Mouse (Mus musculus): ENCODE measurements around the gene Sprn.

The Sprn gene

DNA sequence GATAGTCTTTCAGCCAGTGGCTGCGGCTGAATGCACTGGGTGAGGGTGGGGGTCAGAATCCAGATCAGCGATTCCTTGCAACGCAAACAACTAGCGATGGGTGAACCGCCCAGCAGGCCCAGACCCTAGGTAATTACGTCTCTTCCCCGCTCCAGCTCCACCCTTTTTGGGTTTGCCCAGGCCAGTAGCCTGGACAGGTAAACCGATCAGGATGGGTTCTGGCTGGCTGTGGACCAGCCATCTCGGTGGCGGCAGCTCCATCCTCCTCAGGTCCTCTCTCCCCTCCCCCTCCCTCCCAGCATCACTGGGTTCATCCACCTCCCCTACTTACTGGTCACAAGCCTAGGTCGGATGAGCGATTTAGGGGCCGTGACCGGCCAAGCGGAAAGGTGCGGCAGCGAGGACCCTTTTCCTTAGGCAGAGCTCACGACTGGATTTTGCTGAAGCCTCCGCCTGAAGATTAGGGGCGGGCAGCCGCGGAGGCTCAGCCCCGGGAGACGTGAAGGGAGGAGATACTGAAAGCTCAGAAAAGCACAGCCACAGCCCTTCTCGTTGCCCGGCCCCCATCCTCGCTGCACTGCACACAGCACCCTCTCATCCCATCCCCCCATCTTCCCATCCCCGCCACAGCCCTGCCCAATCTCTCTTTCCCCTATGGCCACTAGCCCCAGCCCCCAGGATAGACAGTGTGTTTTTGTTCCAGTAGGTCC is at the start of gene Sprn:
Sprn (minus strand) TSS at position 660 of the 710 bp plus-strand sequence.
- no peak for DNase-seq (ENCODE audit: low read depth, low spot score)

GRCm38 (mm10) chr7:140201090-140201489 is 46.4 kb upstream of the Sprn start:
- DNase-seq (ENCODE audit: low read depth, low spot score), result no peak

DNA sequence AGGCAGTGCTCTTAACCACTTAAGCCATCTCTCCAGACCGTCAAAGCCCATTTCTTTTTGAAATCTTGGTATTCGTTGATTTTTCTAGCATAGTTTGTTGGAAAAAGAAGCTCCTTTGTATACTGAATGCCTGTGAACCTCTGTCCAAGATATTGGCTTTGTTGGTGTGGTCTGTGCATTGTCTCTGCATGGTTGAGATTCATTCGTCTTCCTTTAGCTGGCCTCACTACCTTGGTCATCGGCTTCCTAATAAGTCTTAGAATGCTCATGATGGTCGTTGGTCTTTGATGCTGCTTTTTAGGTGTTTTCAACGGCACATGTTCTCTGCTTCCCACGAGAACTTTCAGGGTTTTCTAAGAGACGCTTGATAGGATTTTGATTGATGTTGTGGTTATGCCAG is 41.3 kb upstream of the Sprn start:
- DNase-seq (ENCODE audit: low read depth, low spot score), result no peak

- DNase-seq (ENCODE audit: low read depth, low spot score), result no peak
These were observed 39.4 kb upstream of the Sprn start for GRCm38 (mm10) chr7:140194031-140194430.

GRCm38 (mm10) chr7:140192851-140193250 is 38.2 kb upstream of the Sprn start:
- no peak for DNase-seq (ENCODE audit: low read depth, low spot score)

GRCm38 (mm10) chr7:140192445-140192844 is 37.8 kb upstream of the Sprn start:
- no peak for DNase-seq (ENCODE audit: low read depth, low spot score)

- DNase-seq (ENCODE audit: low read depth, low spot score), result no peak
These were observed 35.8 kb upstream of the Sprn start for GRCm38 (mm10) chr7:140190435-140190834.

- DNase-seq (ENCODE audit: low read depth, low spot score), result peak; percentile 70
These were observed 34.0 kb upstream of the Sprn start for GRCm38 (mm10) chr7:140188391-140189328.

DNA sequence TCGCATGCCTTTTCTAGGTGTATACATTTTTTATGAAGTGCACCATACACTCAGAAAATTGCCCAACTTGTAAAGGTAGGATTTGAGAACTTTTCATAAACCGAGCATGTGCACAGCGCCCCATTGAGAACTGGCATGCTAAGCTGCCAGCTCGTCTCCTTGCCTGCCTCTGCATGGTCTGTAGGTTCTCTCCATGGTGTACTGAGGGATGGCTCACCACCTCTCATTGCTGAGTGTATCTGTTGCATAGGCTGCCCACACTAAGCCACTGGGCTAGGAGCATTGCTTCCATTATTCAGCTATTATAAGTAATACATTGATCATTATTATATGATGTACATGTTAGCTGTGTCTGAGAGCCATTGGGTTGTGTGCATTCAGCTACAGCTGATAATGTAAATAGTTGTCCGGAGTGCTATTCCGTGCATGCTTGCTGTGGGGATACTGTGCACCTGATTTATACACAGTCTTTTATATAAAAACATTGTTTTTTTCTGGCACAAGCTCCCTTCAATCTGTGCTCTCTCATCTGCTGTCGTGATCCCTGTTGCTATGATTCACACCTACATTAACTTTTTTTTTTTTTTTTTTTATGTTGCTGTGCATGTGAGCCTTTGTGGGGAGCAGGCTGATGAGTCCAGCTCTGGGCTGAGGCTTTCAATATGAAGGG is 33.2 kb upstream of the Sprn start:
- DNase-seq (ENCODE audit: low read depth, low spot score), result no peak

GRCm38 (mm10) chr7:140186646-140187620 is 32.3 kb upstream of the Sprn start:
- peak; percentile 73 for DNase-seq (ENCODE audit: low read depth, low spot score)

DNA sequence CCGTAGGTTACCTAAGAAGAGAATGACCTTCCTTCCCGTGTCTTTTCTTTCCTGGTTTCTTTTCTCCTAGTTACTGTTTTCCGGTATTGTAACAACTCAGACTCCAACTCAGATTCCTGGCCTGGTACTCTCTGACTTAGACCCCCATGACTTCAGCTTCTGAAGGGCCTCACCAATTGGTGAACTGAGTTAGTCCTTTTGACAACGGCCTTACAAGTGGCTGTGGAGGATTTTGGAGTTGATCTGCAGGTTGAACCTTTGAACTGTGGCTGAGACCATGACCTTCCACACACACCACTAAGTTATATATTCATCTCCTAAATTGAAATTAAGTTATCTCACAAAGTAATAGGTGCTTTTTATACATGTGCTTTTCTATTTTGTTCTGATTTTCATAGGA is 29.5 kb upstream of the Sprn start:
- no peak for DNase-seq (ENCODE audit: low read depth, low spot score)

DNA sequence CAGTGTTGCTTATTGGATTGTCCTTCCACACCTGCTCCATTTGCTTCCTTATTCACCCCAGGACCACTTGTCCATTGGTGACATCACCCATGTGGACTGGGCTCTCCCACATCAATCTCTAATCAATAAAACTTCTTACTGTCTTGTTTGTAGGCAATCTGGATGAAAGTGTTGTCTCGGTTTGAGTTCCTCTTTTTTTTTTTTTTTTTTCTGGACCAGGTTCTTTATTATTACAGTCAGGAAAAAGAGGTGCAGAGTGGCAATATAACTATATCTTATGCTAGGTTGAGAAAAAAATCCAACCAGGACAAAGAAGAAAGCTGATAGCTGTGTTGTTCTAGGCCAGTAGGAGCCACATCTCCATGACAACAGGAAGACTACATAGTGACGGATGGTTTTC is 26.0 kb upstream of the Sprn start:
- DNase-seq (ENCODE audit: low read depth, low spot score), result no peak

GRCm38 (mm10) chr7:140179176-140179575 is 24.5 kb upstream of the Sprn start:
- DNase-seq (ENCODE audit: low read depth, low spot score), result no peak

GRCm38 (mm10) chr7:140172936-140173335 is 18.3 kb upstream of the Sprn start, which contains the start of gene Olfr523:
Gene Olfr523 (plus strand): TSS chr7:140173217.
- DNase-seq (ENCODE audit: low read depth, low spot score), result no peak

- no peak for DNase-seq (ENCODE audit: low read depth, low spot score)
These were observed 16.2 kb upstream of the Sprn start for GRCm38 (mm10) chr7:140170863-140171262.

DNA sequence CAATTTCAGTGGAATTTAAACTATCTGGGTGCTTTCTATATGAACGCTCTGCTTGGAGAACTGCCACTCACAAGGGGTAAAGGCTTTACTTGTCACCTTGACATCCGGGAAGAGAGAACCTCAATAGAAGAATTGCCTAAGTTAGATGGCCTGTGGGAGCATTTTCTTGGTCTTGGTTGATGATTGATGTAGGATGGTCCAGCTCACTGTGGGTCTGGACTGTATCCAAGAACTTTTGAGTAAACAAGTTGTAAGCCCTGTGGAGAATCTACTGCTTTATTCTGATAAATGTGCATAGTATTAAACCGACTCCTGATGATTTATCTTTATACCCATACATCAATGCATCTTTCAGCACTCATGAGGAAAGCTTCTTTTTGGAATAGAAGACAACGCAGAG is 14.7 kb upstream of the Sprn start:
- no peak for DNase-seq (ENCODE audit: low read depth, low spot score)

GRCm38 (mm10) chr7:140167950-140168349 is 13.3 kb upstream of the Sprn start:
- no peak for DNase-seq (ENCODE audit: low read depth, low spot score)

DNA sequence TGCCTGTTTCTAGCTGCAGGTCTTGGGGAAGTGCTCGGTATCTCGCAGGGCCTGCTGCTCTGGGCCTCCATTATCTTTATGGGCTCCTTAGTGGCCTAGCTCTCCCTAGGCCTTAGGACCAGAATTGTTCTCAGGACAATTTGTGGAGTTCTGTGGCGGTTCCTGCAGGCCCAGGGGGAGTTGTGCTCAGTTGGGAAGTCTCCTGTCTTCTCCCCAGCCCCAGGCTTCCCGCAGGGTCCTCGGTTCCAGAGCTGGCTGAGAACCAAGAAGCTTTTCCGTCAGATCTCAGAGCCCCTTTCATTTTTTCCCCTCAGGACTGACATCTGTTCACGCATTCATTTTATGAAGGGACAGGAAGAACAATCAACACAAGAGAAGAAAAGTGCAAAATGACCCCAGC is 10.0 kb upstream of the Sprn start, which contains the start of gene Olfr522:
Olfr522 (minus strand) TSS at position 101 of the 400 bp plus-strand sequence.
- no peak for DNase-seq (ENCODE audit: low read depth, low spot score)

DNA sequence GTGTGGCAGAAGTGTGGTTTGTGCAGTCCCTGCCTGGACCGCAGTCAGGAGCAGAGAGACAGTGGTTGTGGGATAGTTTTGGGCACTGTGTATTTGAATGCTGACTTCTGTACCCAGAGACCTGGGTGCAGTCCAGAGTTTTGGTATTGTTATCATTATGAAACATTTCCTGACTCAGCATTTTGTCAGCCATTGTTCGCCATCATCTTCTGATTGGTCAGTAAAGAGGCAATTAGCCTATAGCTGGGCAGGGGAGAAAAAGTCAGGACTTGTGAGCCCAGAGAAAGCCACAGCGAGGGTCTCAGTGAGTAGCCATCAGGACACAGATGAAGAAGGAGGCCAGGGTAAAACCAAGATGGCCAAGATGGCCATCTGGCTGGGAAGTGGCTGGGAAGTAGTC is 5.7 kb upstream of the Sprn start:
- DNase-seq (ENCODE audit: low read depth, low spot score), result no peak

DNA sequence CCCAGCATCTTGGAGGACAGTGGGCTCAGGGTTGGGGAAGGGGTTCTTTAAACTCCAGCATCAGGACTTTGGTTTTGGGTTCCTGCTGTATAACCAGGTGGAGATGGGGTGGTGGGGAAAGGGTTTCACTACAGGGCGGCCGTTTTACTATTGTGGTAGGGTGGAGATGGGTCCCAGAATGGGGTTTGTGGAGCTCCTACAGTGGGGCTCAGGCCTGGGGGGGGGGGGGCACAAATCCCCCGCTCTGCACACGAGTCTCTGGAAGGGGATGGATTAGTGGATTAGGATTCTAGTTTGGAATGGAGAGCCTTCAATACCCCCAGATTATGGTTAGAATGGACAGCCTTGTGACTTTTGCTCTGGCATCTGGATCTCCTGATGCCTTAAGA is 854 bp downstream of the Sprn start:
- no peak for DNase-seq (ENCODE audit: low read depth, low spot score)

DNA sequence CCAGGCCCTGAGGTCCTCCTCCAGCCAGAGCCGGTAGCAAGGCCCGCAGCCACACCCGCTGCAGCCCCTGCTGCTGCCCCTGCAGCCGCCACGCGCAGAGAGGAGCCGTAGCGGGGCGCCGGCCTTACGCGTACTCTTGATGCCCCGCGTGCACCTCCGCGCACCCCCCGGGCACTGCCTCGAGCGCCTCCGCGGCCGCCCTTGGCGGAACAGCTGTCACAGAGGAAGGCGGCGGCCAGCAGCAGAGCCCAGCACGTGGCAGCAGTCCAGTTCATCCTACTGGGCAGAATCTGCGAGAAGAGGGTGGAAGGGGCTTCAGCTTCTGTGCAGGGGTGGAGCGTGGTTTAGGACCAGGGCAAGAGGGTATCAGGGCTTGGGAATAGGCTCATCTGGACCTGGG is 1.3 kb downstream of the Sprn start:
- no peak for DNase-seq (ENCODE audit: low read depth, low spot score)

Measured in CD4-positive, CD25-positive, alpha-beta regulatory T cell, adult 2 months (primary cell).